Mouse (Mus musculus): ENCODE measurements at regions not wholly inside any gene's neighbourhood (a gene's known extent, or its start where the extent isn't known, plus 50 kb on each side); places are given as distances from the start of the nearest gene placed in this dataset.

GRCm38 (mm10) chr2:117780816-117781215 lies 330.9 kb upstream of the Thbs1 start:
- TF ChIP-seq CTCF (IDR thresholded peaks at IDR 0.05; ENCODE audit: low read depth), result no peak
- TF ChIP-seq EP300 (optimal IDR thresholded peaks at IDR 0.05), result no peak

All from stomach, postnatal 0 days (tissue).